Mouse (Mus musculus) kidney, postnatal 0 days (tissue): ENCODE measurements around the gene Pnkp. TPM values are rescaled to one million over a fixed set of nuclear protein-coding genes. Genes with fewer than 3 reads are reported as not detected.

Experiments used
- ATAC-seq: fragments of 200-750 bp; cut with Nextera tagmentation; replicated peaks from 2 replicates; pipeline ENCODE4 v1.8.0; 2017; ENCODE audit warnings: low read depth, moderate number of reproducible peaks, moderate TSS enrichment, moderate library complexity; ENCODE audit not compliant: low FRiP score
- DNase-seq: peaks from one replicate; pipeline ENCODE4 v3.0.0-alpha.2; 2016; ENCODE audit warnings: low spot score
- H3K27ac ChIP-seq: fragments of 300-500 bp; sonication (generic); 2 replicates; pipeline ENCODE4 v1.5.1; 2014; ENCODE audit warnings: mild to moderate bottlenecking
- H3K27me3 ChIP-seq: fragments of 300-500 bp; sonication (generic); 2 replicates; pipeline ENCODE4 v1.6.1; 2014; ENCODE audit warnings: low read length, mixed read lengths; ENCODE audit not compliant: insufficient read depth
- H3K36me3 ChIP-seq: fragments of 300-500 bp; sonication (generic); 2 replicates; pipeline ENCODE4 v1.6.1; 2014; ENCODE audit warnings: low read length, mixed read lengths; ENCODE audit not compliant: insufficient read depth
- H3K4me1 ChIP-seq: fragments of 300-500 bp; sonication (generic); replicated peaks from 2 replicates; pipeline ENCODE4 v1.6.1; 2014; ENCODE audit warnings: antibody characterized with exemption, low read length, mixed read lengths; ENCODE audit not compliant: insufficient read depth
- H3K4me2 ChIP-seq: fragments of 300-500 bp; sonication (generic); 2 replicates; pipeline ENCODE4 v1.6.1; 2014; ENCODE audit warnings: mild to moderate bottlenecking, low read length, moderate library complexity, mixed read lengths
- H3K4me3 ChIP-seq: fragments of 300-500 bp; sonication (generic); replicated peaks from 2 replicates; pipeline ENCODE4 v1.5.1; 2014; ENCODE audit warnings: low read depth, low read length
- H3K9ac ChIP-seq: fragments of 300-500 bp; sonication (generic); 2 replicates; pipeline ENCODE4 v1.6.1; 2014; ENCODE audit warnings: low read depth, low read length
- H3K9me3 ChIP-seq: fragments of 300-500 bp; sonication (generic); replicated peaks from 2 replicates; pipeline ENCODE4 v1.6.1; 2016; ENCODE audit warnings: low read length, inconsistent platforms, mixed read lengths
- CTCF ChIP-seq: IDR thresholded peaks from 2 replicates; pipeline ENCODE4 v1.5.1; 2016; ENCODE audit warnings: antibody characterized with exemption, low read depth, mild to moderate bottlenecking, moderate library complexity
- WGBS: fragments of 180-500 bp; shearing (Covaris S2); extraction: QIAGEN DNeasy Blood & Tissue Kit; methylation state at CpG from one replicate; pipeline ENCODE4 v1.1.7; 2014; 5-methylcytosine and 5-hydroxymethylcytosine counted together
- polyA plus RNA-seq: library from polyadenylated mRNA; unstranded; fragments of >200 nt; fragmentation: Nextera tagmentation; extraction: Ambion mirVana; gene quantifications from 2 replicates; pipeline ENCODE4 v1.2.1, GENCODE M21; 2015

Pnkp gene
- polyA plus RNA-seq, 1 experiment from 2014 or later, result 34.0 TPM

DNA sequence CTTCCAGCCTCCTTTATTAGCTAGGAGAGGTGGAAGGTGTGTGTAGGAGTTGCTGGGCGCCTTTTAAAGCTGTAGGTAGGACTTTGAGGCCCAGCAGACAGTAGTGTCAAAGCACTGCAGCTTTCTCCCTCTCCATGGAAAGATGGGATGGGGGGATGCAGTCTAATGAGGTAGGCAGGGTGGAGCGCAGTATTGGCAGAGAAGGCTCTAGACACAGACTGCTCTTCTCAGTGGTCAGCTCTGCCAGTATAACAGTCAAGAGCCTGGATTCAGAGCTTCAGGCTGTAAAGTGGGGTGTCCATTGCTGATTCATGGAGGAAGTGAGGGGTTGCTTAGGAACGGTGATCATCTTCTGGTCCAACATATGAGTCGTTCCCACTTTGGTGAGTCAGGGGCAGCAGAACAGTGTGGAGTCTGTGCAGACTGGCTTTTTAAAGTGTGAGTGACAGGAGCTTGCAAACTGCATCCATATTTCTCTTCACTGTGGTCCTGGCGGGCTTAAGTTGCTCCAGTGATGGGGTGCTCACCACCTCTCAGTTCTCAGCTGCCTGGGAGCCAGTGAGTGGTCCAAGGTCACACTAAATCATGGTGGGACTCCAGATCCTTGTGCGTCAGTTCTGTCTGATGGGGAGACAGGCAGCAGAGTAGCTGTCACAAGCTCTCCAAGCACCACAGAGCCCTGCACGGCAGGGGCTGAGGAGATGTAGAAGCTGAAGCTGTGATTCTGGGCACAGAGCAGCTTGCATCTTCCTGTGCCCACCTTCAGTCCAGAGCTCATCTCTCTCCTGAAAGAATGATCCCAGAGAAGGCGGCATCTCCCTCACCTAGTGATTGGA lies 5.9 kb upstream of the Pnkp start:
- H3K4me2 ChIP-seq, result peak overlapping the region; percentile 75
- H3K4me1 ChIP-seq, result peaks cover 28% of the 10 kb centered on the region
- H3K9ac ChIP-seq, result peak overlapping the region; percentile 78
- DNase-seq (no peak), ATAC-seq (no peak)
- H3K27me3 ChIP-seq, result no peaks in the 10 kb centered on the region
- no peaks in the 10 kb centered on the region for H3K9me3 ChIP-seq
- H3K36me3 ChIP-seq, result peaks cover 6% of the 10 kb centered on the region; the same call in 1 of the 2 replicates
- WGBS, result 72% methylated on average over 8 of the region's 8 CpGs
- no peak for TF ChIP-seq CTCF
- peak overlapping the region; percentile 97 for H3K27ac ChIP-seq
- peak overlapping the region; percentile 73 for H3K4me3 ChIP-seq

DNA sequence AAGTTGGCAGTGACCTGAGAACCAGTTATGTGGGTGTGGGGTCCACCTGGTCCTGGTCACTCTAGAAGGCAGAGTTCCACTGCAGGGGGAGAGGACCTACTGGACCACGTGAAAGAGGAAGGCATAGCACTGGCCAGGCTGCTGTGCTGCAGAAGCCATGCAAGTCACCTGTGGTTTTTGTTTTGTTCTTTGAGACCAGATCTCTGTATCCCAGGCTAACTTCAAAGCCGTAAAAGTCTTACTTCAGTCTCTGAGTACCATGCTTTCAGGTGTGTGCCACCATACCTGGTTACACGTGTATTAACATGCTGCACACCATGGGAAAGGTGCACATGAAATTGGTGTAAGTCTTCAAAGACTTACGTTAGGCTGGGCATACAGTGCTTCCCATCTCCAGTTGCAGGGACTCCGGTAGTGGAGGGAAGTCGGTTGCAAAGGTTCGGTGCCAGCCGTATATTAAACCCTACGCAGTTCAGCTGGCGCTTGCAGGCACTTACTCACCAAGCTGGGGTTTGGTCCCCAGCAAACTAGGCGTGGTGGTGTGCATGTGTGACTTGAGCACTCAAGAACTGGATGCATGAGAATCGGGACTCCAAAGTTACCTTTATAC lies 5.2 kb upstream of the Pnkp start:
- H3K9ac ChIP-seq, result no peak overlapping the region
- no peak overlapping the region for H3K27ac ChIP-seq
- H3K9me3 ChIP-seq, result no peaks in the 10 kb centered on the region
- 0 out of 2 replicates have a peak, but pooled peaks cover under 1% of the 10 kb centered on the region for H3K36me3 ChIP-seq
- H3K4me2 ChIP-seq, result no peak overlapping the region
- 89% methylated on average over 12 of the region's 12 CpGs for WGBS
- ATAC-seq (no peak), DNase-seq (no peak)
- H3K27me3 ChIP-seq, result no peaks in the 10 kb centered on the region
- no peak for TF ChIP-seq CTCF
- peaks cover 28% of the 10 kb centered on the region for H3K4me1 ChIP-seq
- H3K4me3 ChIP-seq, result no peak overlapping the region

DNA sequence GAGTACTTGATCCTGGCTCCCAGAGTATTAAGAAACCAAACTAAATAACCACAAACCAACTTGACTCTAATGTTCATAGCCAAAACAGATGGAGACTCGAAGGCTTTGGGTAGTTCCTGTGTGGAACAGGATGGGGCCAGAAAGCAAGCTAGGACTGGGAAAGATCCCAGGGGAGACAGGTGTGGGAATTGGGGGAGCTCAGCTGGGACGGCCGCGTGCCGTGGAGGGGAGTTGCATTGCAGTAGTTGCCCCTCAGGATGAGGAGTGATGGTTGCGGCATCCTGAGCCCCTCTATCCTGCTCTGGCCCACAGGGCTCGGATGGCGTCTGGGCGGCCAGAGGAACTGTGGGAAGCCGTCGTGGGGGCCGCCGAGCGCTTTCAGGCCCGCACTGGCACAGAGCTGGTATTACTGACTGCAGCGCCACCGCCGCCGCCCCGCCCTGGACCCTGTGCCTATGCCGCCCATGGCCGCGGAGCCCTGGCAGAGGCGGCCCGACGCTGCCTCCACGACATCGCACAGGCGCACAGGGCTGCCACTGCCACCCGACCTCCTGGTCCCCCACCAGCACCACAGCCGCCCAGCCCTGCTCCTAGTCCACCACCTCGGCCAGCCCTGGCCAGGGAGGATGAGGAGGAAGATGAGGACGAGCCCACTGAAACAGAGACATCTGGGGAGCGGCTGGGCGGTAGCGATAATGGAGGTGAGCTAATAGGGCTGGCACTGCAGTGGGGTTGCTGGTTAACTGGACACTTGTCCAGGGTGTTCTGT lies 4.5 kb upstream of the Pnkp start:
- Histone ChIP-seq H3K9me3 (no peaks in the 10 kb centered on the region), H3K4me1 (peaks cover 29% of the 10 kb centered on the region), H3K4me3 (no peak overlapping the region), H3K36me3 (no peaks in the 10 kb centered on the region), H3K4me2 (no peak overlapping the region), H3K27ac (no peak overlapping the region), H3K9ac (no peak overlapping the region), H3K27me3 (no peaks in the 10 kb centered on the region)
- DNase-seq (no peak), ATAC-seq (no peak)
- TF ChIP-seq CTCF, result no peak
- WGBS, result 91% methylated on average over 33 of the region's 36 CpGs

DNA sequence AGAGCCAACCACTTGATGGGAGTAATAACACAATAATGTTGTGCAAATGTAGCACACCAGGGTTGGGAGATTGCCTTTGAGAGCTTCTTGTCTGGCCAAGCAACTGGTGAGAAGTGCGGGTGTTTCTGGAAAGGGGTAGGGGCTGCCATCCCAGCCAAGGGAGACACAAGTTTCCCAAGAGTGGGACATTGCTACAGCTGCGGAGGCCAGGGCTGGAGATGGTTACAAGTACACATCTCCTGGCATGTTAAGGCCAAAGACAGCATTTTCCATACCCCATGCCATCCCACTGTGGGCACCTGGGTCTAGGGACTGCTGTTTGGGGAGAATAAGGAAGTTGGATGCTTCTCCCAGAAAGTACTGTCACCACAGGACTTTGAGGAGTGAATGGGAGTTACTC lies 3.9 kb upstream of the Pnkp start:
- Histone ChIP-seq H3K36me3 (no peaks in the 10 kb centered on the region), H3K4me3 (no peak overlapping the region), H3K27ac (no peak overlapping the region), H3K9ac (no peak overlapping the region), H3K9me3 (no peaks in the 10 kb centered on the region), H3K4me2 (no peak overlapping the region), H3K4me1 (peaks cover 35% of the 10 kb centered on the region), H3K27me3 (no peaks in the 10 kb centered on the region)
- DNase-seq (no peak), ATAC-seq (no peak)
- WGBS, result 90% methylated on average over 2 of the region's 2 CpGs
- no peak for TF ChIP-seq CTCF

DNA sequence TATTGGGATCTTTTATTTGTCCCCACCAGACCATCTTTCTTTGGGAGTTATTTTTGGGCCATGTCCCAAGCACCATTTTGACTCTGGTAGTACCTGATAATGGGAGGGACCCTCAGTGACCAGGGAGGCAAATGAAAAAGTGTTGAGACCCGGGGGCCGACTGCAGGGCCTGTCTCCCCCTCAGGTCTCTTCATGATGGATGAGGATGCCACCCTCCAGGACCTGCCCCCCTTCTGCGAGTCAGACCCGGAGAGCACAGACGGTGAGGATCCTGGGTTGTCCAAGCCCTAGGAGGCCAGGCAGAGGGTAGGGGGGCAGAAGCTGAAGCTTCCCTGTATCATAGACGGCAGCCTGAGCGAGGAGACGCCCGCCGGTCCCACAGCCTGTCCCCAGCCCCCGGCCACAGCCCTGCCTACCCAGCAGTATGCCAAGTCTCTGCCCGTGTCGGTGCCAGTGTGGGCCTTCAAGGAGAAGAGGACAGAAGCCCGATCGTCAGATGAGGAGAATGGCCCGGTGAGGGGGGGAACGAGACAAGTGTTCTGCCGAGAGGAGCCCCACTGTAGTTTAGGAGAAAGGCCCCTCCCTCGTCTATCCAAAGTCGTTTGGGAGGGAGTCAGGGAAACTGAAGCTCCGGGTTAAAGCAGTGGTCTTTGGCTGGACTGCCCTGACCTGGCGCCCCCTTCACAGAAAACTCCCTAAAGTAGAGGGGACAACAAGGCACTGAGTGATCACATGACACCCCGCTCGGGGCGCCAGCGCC lies 3.2 kb upstream of the Pnkp start:
- ATAC-seq (no peak), DNase-seq (no peak)
- Histone ChIP-seq H3K4me1 (peaks cover 35% of the 10 kb centered on the region), H3K27me3 (no peaks in the 10 kb centered on the region), H3K27ac (peak overlapping the region; percentile 96), H3K36me3 (no peaks in the 10 kb centered on the region), H3K4me3 (peak overlapping the region; percentile 47), H3K9me3 (no peaks in the 10 kb centered on the region), H3K4me2 (peak overlapping the region; percentile 90), H3K9ac (peak overlapping the region; percentile 54)
- TF ChIP-seq CTCF, result no peak
- WGBS, result 21% methylated on average over 26 of the region's 26 CpGs
